8 mouse cellular contexts compared by ENCODE assay signal in genomic region chr7:141192776-141193347, GRCm38 (mm10). TPM values are rescaled to one million over a fixed set of nuclear protein-coding genes. Genes with fewer than 3 reads are reported as not detected.
DNase-seq lines count a peak whose midpoint lies in the region; ATAC-seq and TF ChIP-seq lines count a peak whose summit lies in the region.

No protein-coding gene starts in this region.

- ATAC-seq in heart, embryonic 14.5 days (ENCODE audit: insufficient number of reproducible peaks, insufficient read depth, low FRiP score, low read depth): no peak
- no peak for ATAC-seq in hindbrain, embryonic 15.5 days (ENCODE audit: low FRiP score, low read depth)

- peak overlapping the region; percentile 75 to 83 for H3K4me3 ChIP-seq in heart, embryonic 14.5 days (ENCODE audit: control insufficient read depth in 1 of 2, insufficient read depth in 1 of 2, low read depth in 1 of 2, low read length in 2 of 2)
- H3K4me3 ChIP-seq in bone marrow macrophage, adult 2 months (ENCODE audit: insufficient read depth, low read length): peak overlapping the region; percentile 82
- H3K4me3 ChIP-seq in hindbrain, embryonic 15.5 days: peak overlapping the region; percentile 67

- WGBS in heart, embryonic 14.5 days: 32% methylated on average over 12 of the region's 12 CpGs
- 27% methylated on average over 12 of the region's 12 CpGs for WGBS in hindbrain, embryonic 15.5 days

- peaks cover 37% of the 10 kb centered on the region for H3K36me3 ChIP-seq in heart, embryonic 14.5 days (ENCODE audit: control insufficient read depth, insufficient read depth, low read length)
- H3K36me3 ChIP-seq in hindbrain, embryonic 15.5 days: peaks cover 33% of the 10 kb centered on the region

- H3K9ac ChIP-seq in heart, embryonic 14.5 days (ENCODE audit: low read length): peak overlapping the region; percentile 97
- peak overlapping the region; percentile 98 for H3K9ac ChIP-seq in hindbrain, embryonic 15.5 days

- H3K4me2 ChIP-seq in heart, embryonic 14.5 days (ENCODE audit: low read length): peak overlapping the region; percentile 100
- peak overlapping the region; percentile 100 for H3K4me2 ChIP-seq in hindbrain, embryonic 15.5 days

- no peak for TF ChIP-seq POLR2A in bone marrow macrophage, adult 2 months (IDR thresholded peaks at IDR 0.05; ENCODE audit: borderline replicate concordance, low read depth, low read length)

- H3K27ac ChIP-seq in heart, embryonic 14.5 days (replicated peaks in 1 of 2; ENCODE audit: control insufficient read depth in 1 of 2, insufficient read depth in 1 of 2, low read depth in 2 of 2, low read length in 2 of 2): peak overlapping the region in 1 of 2 experiments; percentile 82; a peak in 3 of 4 replicates
- no peak overlapping the region; the same call in 1 of the 2 replicates for H3K27ac ChIP-seq in bone marrow macrophage, adult 2 months (ENCODE audit: insufficient read depth, low read depth, low read length)
- peak overlapping the region; percentile 87 for H3K27ac ChIP-seq in hindbrain, embryonic 15.5 days (replicated peaks)

- TF ChIP-seq CTCF in bone marrow macrophage, adult 2 months (IDR thresholded peaks at IDR 0.05; ENCODE audit: low read depth, low read length): no peak

- intact Hi-C loops in heart, postnatal 14 days (cut with DNase I): no loop called here

- H3K9me3 ChIP-seq in heart, embryonic 14.5 days (ENCODE audit: control insufficient read depth, low read length): no peaks in the 10 kb centered on the region
- no peaks in the 10 kb centered on the region for H3K9me3 ChIP-seq in hindbrain, embryonic 15.5 days

- peaks cover 6 to 18% of the 10 kb centered on the region in 2 experiments; a peak in 3 of 4 replicates for H3K4me1 ChIP-seq in heart, embryonic 14.5 days (ENCODE audit: control insufficient read depth in 2 of 2, insufficient read depth in 2 of 2, low read length in 2 of 2)
- H3K4me1 ChIP-seq in bone marrow macrophage, adult 2 months (ENCODE audit: control insufficient read depth, insufficient read depth, low read length): peaks cover 6% of the 10 kb centered on the region
- peaks cover 29% of the 10 kb centered on the region for H3K4me1 ChIP-seq in hindbrain, embryonic 15.5 days (replicated peaks)

- DNase-seq in heart, postnatal 14 days: no peak
- DNase-seq in lung, postnatal 25 days (ENCODE audit: low spot score): peak; percentile 81
- DNase-seq in frontal cortex, postnatal 10 days (ENCODE audit: low spot score in 2 of 2): no peak
- no peak for DNase-seq in layer of hippocampus, postnatal 14 days (ENCODE audit: low spot score in 2 of 2)
- DNase-seq in spleen, postnatal 14 days (ENCODE audit: low spot score in 2 of 2): no peak

- H3K27me3 ChIP-seq in heart, embryonic 14.5 days (ENCODE audit: control insufficient read depth, insufficient read depth, low read length): no peaks in the 10 kb centered on the region
- H3K27me3 ChIP-seq in hindbrain, embryonic 15.5 days: no peaks in the 10 kb centered on the region

RNA-seq across cellular contexts. Expression of gene Hras, which starts 0.9 kb away (rescaled TPM):
- 93.9 and 96.7 TPM in 2 replicates for polyA plus RNA-seq in heart, embryonic 14.5 days (2014; fragmentation: Nextera tagmentation; extraction: Ambion mirVana)
- total RNA-seq in heart, postnatal 14 days (2021): 100 to 1,000 TPM; 101 to 104 TPM
- 29.7 and 36.1 TPM in 2 replicates for polyA plus RNA-seq in bone marrow macrophage, adult 2 months (2012; ENCODE audit: insufficient read depth, insufficient read length, missing spikeins)
- polyA plus RNA-seq in hindbrain, embryonic 15.5 days (2015; fragmentation: Nextera tagmentation; extraction: Ambion mirVana): 182 and 186 TPM in 2 replicates
- total RNA-seq in layer of hippocampus, postnatal 14 days (2021): 100 to 1,000 TPM; 204 to 208 TPM

RNA-seq across cellular contexts. Expression of gene Lrrc56, which starts 1.1 kb away (rescaled TPM):
- 1.6 and 2.8 TPM in 2 replicates for polyA plus RNA-seq in heart, embryonic 14.5 days (2014; fragmentation: Nextera tagmentation; extraction: Ambion mirVana)
- total RNA-seq in heart, postnatal 14 days (2021): 1 to 10 TPM; 2.6 to 3.6 TPM
- 3.4 and 4.1 TPM in 2 replicates for polyA plus RNA-seq in bone marrow macrophage, adult 2 months (2012; ENCODE audit: insufficient read depth, insufficient read length, missing spikeins)
- 8.8 and 11.2 TPM in 2 replicates for polyA plus RNA-seq in hindbrain, embryonic 15.5 days (2015; fragmentation: Nextera tagmentation; extraction: Ambion mirVana)
- 1 to 10 TPM; 4.9 to 6.7 TPM for total RNA-seq in layer of hippocampus, postnatal 14 days (2021)

RNA-seq across cellular contexts. Expression of gene Rnh1, which starts 20.2 kb away (rescaled TPM):
- 109 and 116 TPM in 2 replicates for polyA plus RNA-seq in heart, embryonic 14.5 days (2014; fragmentation: Nextera tagmentation; extraction: Ambion mirVana)
- 10 to 100 TPM; 60.8 to 70.2 TPM for total RNA-seq in heart, postnatal 14 days (2021)
- polyA plus RNA-seq in bone marrow macrophage, adult 2 months (2012; ENCODE audit: insufficient read depth, insufficient read length, missing spikeins): 131 and 141 TPM in 2 replicates
- 49.5 and 53.2 TPM in 2 replicates for polyA plus RNA-seq in hindbrain, embryonic 15.5 days (2015; fragmentation: Nextera tagmentation; extraction: Ambion mirVana)
- 10 to 100 TPM; 26.8 to 34.3 TPM for total RNA-seq in layer of hippocampus, postnatal 14 days (2021)

RNA-seq across cellular contexts. Expression of gene Lmntd2, which starts 21.0 kb away (rescaled TPM):
- polyA plus RNA-seq in heart, embryonic 14.5 days (2014; fragmentation: Nextera tagmentation; extraction: Ambion mirVana): 0.46 and 0.62 TPM in 2 replicates
- total RNA-seq in heart, postnatal 14 days (2021): not detected
- 0.88 TPM in 1 of 2 replicates, not detected in the other for polyA plus RNA-seq in bone marrow macrophage, adult 2 months (2012; ENCODE audit: insufficient read depth, insufficient read length, missing spikeins)
- polyA plus RNA-seq in hindbrain, embryonic 15.5 days (2015; fragmentation: Nextera tagmentation; extraction: Ambion mirVana): 0.68 and 0.70 TPM in 2 replicates
- not detected for total RNA-seq in layer of hippocampus, postnatal 14 days (2021)

RNA-seq across cellular contexts. Expression of gene Rassf7, which starts 22.8 kb away (rescaled TPM):
- 12.1 and 12.4 TPM in 2 replicates for polyA plus RNA-seq in heart, embryonic 14.5 days (2014; fragmentation: Nextera tagmentation; extraction: Ambion mirVana)
- 1 to 10 TPM; 1.2 to 1.5 TPM for total RNA-seq in heart, postnatal 14 days (2021)
- polyA plus RNA-seq in bone marrow macrophage, adult 2 months (2012; ENCODE audit: insufficient read depth, insufficient read length, missing spikeins): 3.5 and 3.9 TPM in 2 replicates
- 24.5 and 25.7 TPM in 2 replicates for polyA plus RNA-seq in hindbrain, embryonic 15.5 days (2015; fragmentation: Nextera tagmentation; extraction: Ambion mirVana)
- 1 to 10 TPM in 1 of 2 experiments, under 1 TPM in 1; 0.83 to 1.2 TPM for total RNA-seq in layer of hippocampus, postnatal 14 days (2021)
